Comparison of ENCODE assay signal across 19 mouse cellular contexts in the genomic region with DNA sequence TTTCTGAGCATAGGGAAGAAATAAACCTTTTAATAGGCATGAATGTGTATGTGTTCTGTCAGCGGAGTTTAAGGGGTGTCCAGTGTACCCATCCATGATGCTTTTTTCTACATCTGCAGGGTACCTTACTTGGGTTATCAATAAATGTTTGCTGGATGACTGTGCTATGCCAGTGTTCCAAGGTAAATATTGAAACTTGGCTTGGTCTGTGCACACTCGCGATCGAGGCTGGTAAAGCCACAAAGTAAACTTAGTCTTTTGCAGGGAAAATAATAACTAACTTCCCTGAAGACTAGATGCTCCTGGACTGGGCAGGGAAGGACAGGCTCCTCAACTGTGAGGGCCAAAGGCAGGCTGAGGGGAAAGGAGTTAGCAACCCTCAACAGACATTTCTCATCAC. TPM values are rescaled to one million over a fixed set of nuclear protein-coding genes. Genes with fewer than 3 reads are reported as not detected.
"Had no signal": no experiment of that assay in that cellular context is flagged by ENCODE, and none has a peak within 500 bp of the region (broad histone marks: within the 10 kb centered on the region; RNA-seq: fewer than 3 reads in every experiment).

No protein-coding gene starts in this region.

- DNase-seq: liver, embryonic 13.5 days; lung, adult 2 months; lung, postnatal 14 days; lung, postnatal 4 days; midbrain, embryonic 14.5 days; right cerebral cortex, postnatal 14 days; thymus, adult 2 months; thymus, postnatal 25 days; thymus, postnatal 4 days had no signal

- H3K4me2 ChIP-seq: liver, embryonic 13.5 days; liver, embryonic 15.5 days; lung, embryonic 15.5 days; midbrain, embryonic 12.5 days; neural tube, embryonic 12.5 days; stomach, embryonic 15.5 days had no signal

- H3K4me1 ChIP-seq: lung, embryonic 15.5 days; midbrain, embryonic 10.5 days; midbrain, embryonic 12.5 days; neural tube, embryonic 12.5 days; stomach, embryonic 15.5 days had no signal

- H3K27ac ChIP-seq: liver, embryonic 13.5 days; liver, embryonic 15.5 days; lung, embryonic 15.5 days; midbrain, embryonic 10.5 days; midbrain, embryonic 12.5 days; neural tube, embryonic 12.5 days; stomach, embryonic 15.5 days had no signal

- H3K4me3 ChIP-seq: liver, embryonic 13.5 days; liver, embryonic 15.5 days; lung, embryonic 15.5 days; midbrain, embryonic 10.5 days; midbrain, embryonic 12.5 days; neural tube, embryonic 12.5 days; stomach, embryonic 15.5 days had no signal

- H3K9ac ChIP-seq: liver, embryonic 13.5 days; liver, embryonic 15.5 days; lung, embryonic 15.5 days; midbrain, embryonic 12.5 days; neural tube, embryonic 12.5 days; stomach, embryonic 15.5 days had no signal

- H3K9me3 ChIP-seq: liver, embryonic 13.5 days; liver, embryonic 15.5 days; lung, embryonic 15.5 days; midbrain, embryonic 10.5 days; midbrain, embryonic 12.5 days; neural tube, embryonic 12.5 days; stomach, embryonic 15.5 days had no signal

- ATAC-seq: lung, postnatal 0 days; midbrain, embryonic 16.5 days had no signal

- H3K27me3 ChIP-seq: liver, embryonic 13.5 days; liver, embryonic 15.5 days; lung, embryonic 15.5 days; midbrain, embryonic 12.5 days; neural tube, embryonic 12.5 days; stomach, embryonic 15.5 days had no signal

RNA-seq across cellular contexts. Expression of a gene that starts 19.1 kb away (rescaled TPM):
- total RNA-seq: megakaryocyte-erythroid progenitor cell, adult 5-6 weeks; neutrophil, adult 5-6 weeks had no signal
